Mouse (Mus musculus) erythroblast, adult 5-6 weeks (primary cell): ENCODE data around the gene Abca7. TPM values are rescaled to one million over a fixed set of nuclear protein-coding genes. Genes with fewer than 3 reads are reported as not detected.
A peak's percentile ranks its signal among the peaks of the same experiment; 100 is the strongest.

Experiments used
- ATAC-seq: replicated peaks from 2 replicates; pipeline ENCODE4 v1.8.0; 2016; ENCODE audit warnings: moderate number of reproducible peaks, mild to moderate bottlenecking, moderate TSS enrichment, inconsistent platforms; ENCODE audit not compliant: poor library complexity, low FRiP score, severe bottlenecking
- total RNA-seq, 2 experiments: library from RNA; stranded (forward) in 1 of 2; stranded (reverse) in 1 of 2; fragments of 150-400 nt in 1 of 2; fragments of 200-764, 138-1000 nt in 1 of 2; gene quantifications; 2 replicates each; pipeline versions ENCODE4 v1.2.3 to v1.2.4; 2015 to 2017; ENCODE audit warnings: low replicate concordance in 2 of 2

Abca7 gene
- total RNA-seq, 2 experiments from 2014 or later, result 14.4 to 19.4 TPM

- no peak for ATAC-seq
Observed at GRCm38 (mm10) chr10:79972831-79973230, 23.5 kb upstream of the Abca7 start.

- no peak for ATAC-seq
Observed at GRCm38 (mm10) chr10:79974087-79974486, 22.2 kb upstream of the Abca7 start.

DNA sequence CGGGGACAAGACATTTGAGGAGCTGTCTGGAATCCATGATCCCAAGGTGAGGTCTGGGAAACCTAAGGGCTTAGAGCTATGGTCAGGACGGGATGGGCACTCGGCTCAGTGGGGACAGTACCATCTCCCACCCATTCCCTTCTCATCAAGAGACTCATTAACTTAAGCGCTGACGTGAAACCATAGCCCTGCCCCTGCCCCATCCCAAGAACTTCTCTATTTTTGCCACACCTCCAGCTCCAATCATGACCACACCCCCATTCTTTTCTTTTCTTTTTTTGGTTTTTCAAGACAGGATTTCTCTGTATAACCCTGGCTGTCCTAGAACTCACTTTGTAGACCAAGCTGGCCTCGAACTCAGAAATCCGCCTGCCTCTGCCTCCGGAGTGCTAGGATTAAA lies 21.6 kb upstream of the Abca7 start:
- no peak for ATAC-seq

DNA sequence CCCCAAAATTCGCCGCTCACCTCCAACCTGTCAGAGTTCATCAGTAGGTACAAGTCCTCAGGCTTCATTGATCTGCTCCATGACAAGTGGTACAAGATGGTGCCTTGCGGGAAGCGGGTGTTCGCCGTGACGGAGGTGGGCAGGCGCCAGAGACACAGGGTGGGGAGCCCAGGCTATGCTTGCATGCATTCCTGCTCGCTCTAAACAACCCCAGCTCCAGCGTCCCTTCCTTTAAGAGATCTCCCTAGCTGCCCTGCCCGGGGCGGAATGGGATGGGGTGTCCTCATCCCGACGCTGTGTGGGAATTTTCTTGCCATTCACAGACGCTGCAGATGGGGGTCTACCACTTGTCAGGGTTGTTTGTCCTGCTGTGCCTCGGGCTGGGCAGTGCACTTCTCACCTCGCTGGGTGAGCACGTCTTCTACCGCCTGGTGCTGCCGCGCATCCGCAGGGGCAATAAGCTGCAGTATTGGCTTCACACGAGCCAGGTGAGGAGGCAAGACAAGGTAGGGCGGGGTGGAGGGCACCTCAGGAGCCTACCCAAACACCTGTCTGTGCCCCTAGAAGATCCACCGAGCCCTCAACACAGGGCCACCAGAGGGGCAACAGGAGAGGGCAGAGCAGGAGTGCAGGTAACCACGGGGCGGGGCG lies 20.1 kb upstream of the Abca7 start:
- ATAC-seq, result no peak

DNA sequence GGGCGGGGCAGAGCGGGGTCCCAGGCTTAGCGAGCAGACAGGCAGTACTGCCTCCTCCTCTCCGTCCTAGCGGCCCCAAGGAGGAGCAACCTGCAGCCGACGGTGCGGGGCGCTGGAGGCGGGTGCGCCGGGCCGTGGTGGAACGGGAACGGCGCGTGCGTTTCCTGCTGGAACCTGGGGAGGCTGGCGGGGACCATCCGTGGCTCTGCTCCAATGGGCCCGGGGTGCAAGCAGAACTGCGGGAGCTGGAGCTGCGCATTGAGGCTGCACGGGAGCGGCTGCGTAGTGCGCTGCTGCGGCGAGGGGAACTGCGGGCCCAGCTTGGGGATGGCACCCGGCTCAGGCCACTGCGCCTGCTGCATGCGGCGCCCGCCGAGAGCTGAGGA lies 19.6 kb upstream of the Abca7 start:
- ATAC-seq, result no peak

GRCm38 (mm10) chr10:79977324-79977723 lies 19.0 kb upstream of the Abca7 start:
- ATAC-seq, result no peak

DNA sequence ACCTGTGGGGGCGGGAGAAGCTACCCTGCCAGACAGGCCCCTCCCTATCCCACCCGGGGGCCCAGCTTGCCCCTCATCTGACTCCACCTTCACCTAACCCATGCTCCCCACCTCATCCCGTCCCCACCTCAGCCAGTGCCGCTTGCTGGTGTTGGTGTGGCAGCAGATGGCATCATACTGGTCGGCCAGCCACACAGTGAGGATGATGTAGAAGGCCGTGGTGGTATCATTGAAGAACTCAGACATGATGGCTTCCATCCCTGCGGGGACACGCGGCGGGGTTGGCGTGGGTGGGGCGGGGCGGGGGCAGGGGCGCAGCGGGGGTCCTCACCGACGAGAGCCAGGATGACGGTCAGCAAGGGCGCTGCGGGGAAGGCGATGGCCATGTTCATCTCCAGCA lies 18.2 kb upstream of the Abca7 start:
- ATAC-seq, result no peak

- ATAC-seq, result no peak
Observed at GRCm38 (mm10) chr10:79979401-79980155, 16.7 kb upstream of the Abca7 start.

- ATAC-seq, result no peak
Observed at GRCm38 (mm10) chr10:79983205-79983604, 13.1 kb upstream of the Abca7 start.

DNA sequence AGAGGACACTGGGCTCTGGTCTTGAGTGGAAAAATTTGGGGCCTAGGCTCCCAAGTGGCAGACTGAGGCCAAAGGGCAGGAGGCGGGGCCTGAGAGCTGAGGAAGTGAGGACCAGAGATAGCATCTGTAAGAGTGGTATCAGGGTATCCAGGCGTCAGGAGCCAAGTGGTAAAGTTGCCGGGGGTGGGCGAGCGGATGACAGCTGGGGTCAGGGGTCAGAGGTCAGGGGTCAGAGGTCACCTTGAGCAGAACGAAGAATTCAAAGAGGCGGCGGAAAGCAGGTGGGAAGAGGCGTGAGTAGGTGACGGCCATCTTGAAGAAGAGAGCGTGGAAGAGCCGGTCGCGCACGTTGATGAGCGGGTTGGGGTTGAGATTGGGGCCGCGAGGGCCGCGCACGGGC lies 12.6 kb upstream of the Abca7 start:
- ATAC-seq, result 0 out of 2 replicates have a peak, but pooled peaks have one; percentile 12

DNA sequence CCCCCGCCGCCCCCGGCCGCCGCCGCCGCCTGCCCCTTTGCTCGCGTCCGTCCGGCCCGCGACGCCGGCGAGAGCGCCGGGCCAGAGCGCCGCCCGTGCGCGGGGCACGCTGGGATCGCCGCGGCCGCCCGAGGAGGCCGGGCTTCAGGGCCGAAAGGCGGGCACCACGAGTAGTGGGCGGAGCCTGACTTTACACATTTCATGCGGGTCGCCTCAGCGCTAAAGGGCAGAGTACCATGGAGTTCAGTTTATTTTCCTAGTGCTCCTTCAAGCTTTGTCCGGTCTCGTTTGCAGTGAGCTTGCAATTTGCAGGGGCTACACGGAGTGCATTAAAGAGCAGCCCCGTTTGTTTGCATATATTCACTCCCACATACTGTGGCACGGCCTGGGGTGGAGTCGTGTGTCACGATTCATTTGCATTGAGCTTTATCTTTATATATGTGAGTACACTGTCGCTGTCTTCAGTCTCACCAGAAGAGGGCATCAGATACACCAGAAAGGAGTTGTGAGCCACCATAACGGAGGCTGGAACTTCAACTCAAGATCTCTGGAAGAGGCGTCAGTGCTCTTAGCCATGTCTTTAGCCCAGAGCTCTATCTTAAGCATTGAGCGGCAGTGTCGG lies 12.0 kb upstream of the Abca7 start, which contains the start of gene Tmem259:
Tmem259 (minus strand) TSS at position 136 of the 622 bp plus-strand sequence.
- ATAC-seq, result peak; percentile 54

DNA sequence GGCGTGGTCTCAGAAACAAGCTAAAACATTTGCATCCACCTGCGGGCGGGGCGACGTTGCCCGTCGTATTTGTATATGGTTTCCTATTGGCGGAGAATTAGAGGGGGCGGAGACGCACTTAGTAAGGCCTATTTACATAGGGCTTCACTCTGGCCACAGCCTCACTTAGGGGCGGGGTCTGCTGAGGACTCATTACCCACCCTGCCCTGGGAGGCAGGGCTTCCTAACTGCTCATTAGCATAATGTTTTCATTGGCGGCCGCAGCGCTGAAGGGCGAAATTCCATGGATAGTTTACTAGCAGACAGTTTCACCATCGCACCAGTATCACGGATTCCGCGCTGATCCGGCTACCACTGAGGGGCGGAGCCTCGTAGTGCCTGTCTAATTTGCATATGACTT lies 11.4 kb upstream of the Abca7 start:
- peak; percentile 67 for ATAC-seq

DNA sequence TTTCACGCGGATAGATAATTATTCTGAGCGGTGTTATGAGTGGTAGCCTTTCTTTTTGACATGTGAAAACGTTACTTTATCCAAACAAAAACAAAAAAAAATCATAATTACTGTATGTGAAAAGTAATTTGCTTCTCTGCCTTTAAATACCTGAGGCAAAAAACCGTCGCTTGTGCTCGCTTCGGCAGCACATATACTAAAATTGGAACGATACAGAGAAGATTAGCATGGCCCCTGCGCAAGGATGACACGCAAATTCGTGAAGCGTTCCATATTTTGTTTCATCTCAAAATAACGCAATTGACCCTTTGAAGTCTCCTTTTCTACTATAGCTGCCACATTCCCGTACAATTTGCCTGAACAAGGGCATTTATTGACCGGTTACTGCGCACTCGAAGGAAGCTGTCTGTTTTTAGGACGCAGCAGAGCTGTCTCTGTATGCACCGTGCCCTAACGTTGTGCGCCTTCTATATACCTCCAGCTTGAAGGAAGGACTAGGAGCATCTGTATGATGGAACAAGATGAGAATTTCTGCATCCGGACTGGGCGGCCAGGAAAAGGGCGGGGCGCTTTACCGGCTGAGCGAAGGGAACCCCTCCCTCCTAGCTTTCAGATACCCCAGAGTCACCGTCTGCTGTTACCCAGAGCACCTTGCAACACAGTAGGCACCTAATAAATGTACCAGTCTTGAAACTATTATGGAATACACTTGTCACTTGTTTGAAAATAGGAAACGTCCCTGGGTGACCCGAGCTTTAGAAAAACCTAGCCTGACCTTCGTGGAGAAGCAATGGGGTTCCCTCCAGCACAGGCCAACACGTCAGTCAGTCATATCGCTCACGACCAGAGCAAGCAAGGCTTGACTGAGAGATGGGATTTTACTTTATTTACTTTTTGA lies 10.7 kb upstream of the Abca7 start:
- peak; percentile 44 for ATAC-seq

- ATAC-seq, result peak; percentile 42
Observed at GRCm38 (mm10) chr10:79986232-79986878, 9.9 kb upstream of the Abca7 start.

- 0 out of 2 replicates have a peak, but pooled peaks have one; percentile 12 for ATAC-seq
Observed at GRCm38 (mm10) chr10:79986963-79987362, 9.3 kb upstream of the Abca7 start.

DNA sequence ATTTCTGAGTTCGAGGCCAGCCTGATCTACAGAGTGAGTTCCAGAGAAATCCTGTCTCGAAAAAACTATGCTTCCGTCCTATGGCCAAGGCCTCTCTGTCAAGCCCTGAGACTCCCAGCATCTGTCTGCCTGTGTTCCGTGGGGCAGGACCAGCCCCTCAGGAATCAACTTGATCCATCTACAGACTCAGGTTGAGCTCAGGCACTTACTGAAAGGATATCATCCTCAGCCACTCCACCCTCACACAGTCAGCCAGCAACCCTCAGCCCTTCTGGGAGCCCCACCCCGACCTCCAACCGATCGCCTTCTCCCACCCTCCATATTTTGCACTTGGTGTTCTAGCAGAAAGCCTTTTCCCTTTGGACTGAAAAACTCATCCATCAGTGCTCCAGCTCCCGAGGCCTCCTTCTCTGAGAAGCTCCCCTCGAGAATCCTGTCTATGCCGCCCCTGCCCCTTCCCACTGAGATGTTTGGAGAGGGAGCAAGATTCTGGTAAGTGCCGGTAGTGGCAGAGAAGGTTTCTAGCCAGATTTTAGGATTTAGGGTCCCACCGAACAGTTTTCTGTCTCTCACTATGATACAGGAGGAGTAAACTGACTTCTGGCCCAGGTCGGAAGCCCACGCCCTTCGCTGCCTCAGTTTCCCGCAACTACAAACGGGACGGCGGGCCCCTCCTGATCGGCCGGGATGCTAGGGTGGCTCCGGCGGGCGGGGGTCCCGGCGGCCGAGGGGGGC lies 8.4 kb upstream of the Abca7 start:
- ATAC-seq, result no peak

DNA sequence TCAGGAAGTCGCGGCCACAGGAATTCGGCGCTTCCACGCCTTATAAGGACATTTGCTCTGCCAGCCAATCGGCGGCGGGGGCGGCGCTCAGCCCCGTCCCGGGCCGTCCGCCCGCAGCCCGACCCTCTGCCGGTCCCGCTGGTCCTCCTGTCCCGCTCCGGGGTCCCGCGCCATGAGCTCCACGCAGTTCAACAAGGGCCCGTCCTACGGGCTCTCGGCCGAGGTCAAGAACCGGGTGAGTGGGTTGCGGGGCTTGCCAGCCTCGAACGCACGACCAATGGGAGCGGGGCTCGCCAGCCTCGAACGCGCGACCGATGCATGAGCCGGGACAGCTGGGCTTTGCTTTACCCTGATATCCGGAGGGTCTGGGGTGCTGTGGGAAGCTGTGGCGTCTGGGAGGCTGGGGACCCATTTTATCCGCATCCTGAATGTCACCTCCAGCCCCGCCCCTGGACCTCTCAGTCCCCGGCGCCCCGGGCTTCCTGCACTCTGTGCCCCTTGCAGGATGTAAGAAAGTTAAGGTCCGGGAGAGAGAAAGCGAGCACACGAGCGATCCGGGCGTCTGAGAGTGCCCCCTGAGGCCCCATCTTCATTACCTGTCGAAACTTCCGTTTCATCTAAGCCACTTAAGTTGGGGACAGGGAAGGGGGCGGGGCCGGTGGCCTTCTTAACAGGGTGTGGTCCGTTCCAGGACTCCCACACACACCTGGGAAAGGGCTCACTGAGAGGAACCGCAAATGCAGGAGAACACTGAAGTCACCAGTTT lies 7.6 kb upstream of the Abca7 start, which contains the start of gene Cnn2:
Cnn2 (plus strand) TSS at position 79 of the 766 bp plus-strand sequence.
- no peak for ATAC-seq

DNA sequence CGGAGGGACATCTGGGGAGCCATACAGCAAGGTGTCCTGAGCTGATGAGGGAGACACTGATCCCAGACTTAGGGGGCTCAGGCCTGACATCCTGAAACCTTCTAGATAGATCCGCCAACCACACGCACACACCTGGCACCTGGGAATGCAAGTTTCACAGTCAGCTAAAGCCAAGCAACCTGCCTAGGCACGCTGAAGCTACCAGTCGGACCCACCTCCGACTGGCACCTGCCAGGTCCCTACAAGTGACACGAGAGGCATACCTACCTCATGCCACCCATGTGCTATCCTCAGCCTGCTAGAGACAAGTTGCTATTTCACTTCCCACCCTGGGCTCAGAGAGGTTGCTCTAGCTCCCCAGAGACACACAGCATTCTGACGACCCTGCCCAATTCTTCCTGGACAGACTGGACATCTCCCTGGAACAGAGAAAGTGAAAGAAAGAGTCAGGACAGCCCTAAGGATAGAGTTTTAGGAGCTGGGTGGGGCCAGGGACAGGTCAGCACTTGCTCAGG lies 7.0 kb upstream of the Abca7 start:
- no peak for ATAC-seq
